Mouse (Mus musculus): ENCODE measurements around the gene Pfkp. TPM values are rescaled to one million over a fixed set of nuclear protein-coding genes. Genes with fewer than 3 reads are reported as not detected.

The Pfkp gene
- polyA plus RNA-seq, 1 experiment from 2014 or later, result 141 TPM

Other genes starting within 250 kb of the Pfkp start
- gene Pitrm1, start 100.6 kb downstream of the Pfkp start, polyA plus RNA-seq (2015; fragmentation: Nextera tagmentation; extraction: Ambion mirVana), result 46.9 and 50.6 TPM in 2 replicates